Mouse (Mus musculus) testis, adult 2 months (tissue): ENCODE measurements at regions not wholly inside any gene's neighbourhood (a gene's known extent, or its start where the extent isn't known, plus 50 kb on each side); places are given as distances from the start of the nearest gene placed in this dataset.

ENCODE experiments used
- CTCF ChIP-seq: fragments of 200-500 bp; IDR thresholded peaks from 2 replicates; pipeline ENCODE4 v1.5.1; 2012; ENCODE audit warnings: low read depth, mild to moderate bottlenecking, inconsistent platforms, low read length, moderate library complexity; ENCODE audit not compliant: control insufficient read depth, insufficient read depth, insufficient replicate concordance
- POLR2A ChIP-seq: fragments of 200-500 bp; IDR thresholded peaks from 2 replicates; pipeline ENCODE4 v1.6.1; 2012; ENCODE audit warnings: low read depth, mild to moderate bottlenecking, inconsistent platforms, low read length, moderate library complexity; ENCODE audit not compliant: control insufficient read depth

GRCm38 (mm10) chr1:35986666-35987065 is 81.5 kb upstream of the Hs6st1 start:
- TF ChIP-seq CTCF (no peak), POLR2A (no peak)
